Mouse (Mus musculus) forebrain, embryonic 14.5 days (tissue): ENCODE data around the gene Irf5. TPM values are rescaled to one million over a fixed set of nuclear protein-coding genes. Genes with fewer than 3 reads are reported as not detected.

Experiments
- ATAC-seq: fragments of 200-750 bp; cut with Nextera tagmentation; 2 replicates; pipeline ENCODE4 v1.8.0; 2017; ENCODE audit warnings: mild to moderate bottlenecking, moderate library complexity
- DNase-seq: peaks from one replicate; pipeline ENCODE4 v3.0.0-alpha.2; 2015; ENCODE audit warnings: low spot score
- H3K27ac ChIP-seq: fragments of 300-500 bp; sonication (generic); 2 replicates; pipeline ENCODE4 v1.5.1; 2014; ENCODE audit warnings: low read depth, mild to moderate bottlenecking, control low read depth, low read length, moderate library complexity
- H3K27me3 ChIP-seq: fragments of 300-500 bp; sonication (generic); replicated peaks from 2 replicates; pipeline ENCODE4 v1.6.1; 2014; ENCODE audit warnings: low read length, control low read depth, mixed read lengths; ENCODE audit not compliant: control insufficient read depth, insufficient read depth
- H3K36me3 ChIP-seq: fragments of 300-500 bp; sonication (generic); 2 replicates; pipeline ENCODE4 v1.6.1; 2014; ENCODE audit warnings: low read length, control low read depth; ENCODE audit not compliant: control insufficient read depth, insufficient read depth
- H3K4me1 ChIP-seq: fragments of 300-500 bp; sonication (generic); 2 replicates; pipeline ENCODE4 v1.6.1; 2014; ENCODE audit warnings: antibody characterized with exemption, low read length, control low read depth; ENCODE audit not compliant: control insufficient read depth, insufficient read depth
- H3K4me2 ChIP-seq: fragments of 300-500 bp; sonication (generic); 2 replicates; pipeline ENCODE4 v1.6.1; 2014; ENCODE audit warnings: mild to moderate bottlenecking, control low read depth, low read length
- H3K4me3 ChIP-seq: fragments of 300-500 bp; sonication (generic); 2 replicates; pipeline ENCODE4 v1.5.1; 2014; ENCODE audit warnings: low read depth, low read length, control low read depth
- H3K9ac ChIP-seq: fragments of 300-500 bp; sonication (generic); 2 replicates; pipeline ENCODE4 v1.6.1; 2014; ENCODE audit warnings: mild to moderate bottlenecking, low read length, control low read depth, moderate library complexity
- H3K9me3 ChIP-seq: fragments of 300-500 bp; sonication (generic); replicated peaks from 2 replicates; pipeline ENCODE4 v1.6.1; 2016; ENCODE audit warnings: low read length, control low read depth, mixed read lengths; ENCODE audit not compliant: control insufficient read depth
- WGBS: fragments of 180-500 bp; shearing (Covaris S2); extraction: QIAGEN DNeasy Blood & Tissue Kit; methylation state at CpG from one replicate; pipeline ENCODE4 v1.1.7; 2014; 5-methylcytosine and 5-hydroxymethylcytosine counted together
- polyA plus RNA-seq: library from polyadenylated mRNA; unstranded; fragments of >200 nt; fragmentation: Nextera tagmentation; extraction: Ambion mirVana; gene quantifications from 2 replicates; pipeline ENCODE4 v1.2.1, GENCODE M21; 2014

The Irf5 gene
- polyA plus RNA-seq, 1 experiment from 2014 or later, result 0.98 TPM

- Histone ChIP-seq H3K9ac (no peak overlapping the region), H3K9me3 (no peaks in the 10 kb centered on the region), H3K4me1 (no peaks in the 10 kb centered on the region), H3K4me3 (no peak overlapping the region), H3K36me3 (peaks cover 15% of the 10 kb centered on the region), H3K27me3 (0 out of 2 replicates have a peak, but pooled peaks cover 3% of the 10 kb centered on the region), H3K27ac (no peak overlapping the region), H3K4me2 (no peak overlapping the region)
- WGBS, result 72% methylated on average over 6 of the region's 6 CpGs
- DNase-seq, result no peak
- ATAC-seq, result no peak
Measured at GRCm38 (mm10) chr6:29535316-29535715, 8.9 kb downstream of the Irf5 start.

GRCm38 (mm10) chr6:29536651-29537193 is 10.3 kb downstream of the Irf5 start:
- ATAC-seq, result no peak
- WGBS, result 79% methylated on average over 4 of the region's 4 CpGs
- H3K4me2 ChIP-seq, result no peak overlapping the region

GRCm38 (mm10) chr6:29537221-29537620 is 10.8 kb downstream of the Irf5 start:
- 84% methylated on average over 3 of the region's 3 CpGs for WGBS
- Histone ChIP-seq H3K36me3 (peaks cover 32% of the 10 kb centered on the region), H3K9me3 (no peaks in the 10 kb centered on the region), H3K4me3 (no peak overlapping the region), H3K27ac (no peak overlapping the region), H3K4me1 (no peaks in the 10 kb centered on the region), H3K27me3 (no peaks in the 10 kb centered on the region), H3K4me2 (no peak overlapping the region), H3K9ac (no peak overlapping the region)
- DNase-seq, result no peak
- ATAC-seq, result no peak

More at GRCm38 (mm10) chr6:29536651-29537193, 10.3 kb downstream of the Irf5 start:
- Histone ChIP-seq H3K27ac (no peak overlapping the region), H3K27me3 (no peaks in the 10 kb centered on the region), H3K36me3 (peaks cover 27% of the 10 kb centered on the region), H3K9ac (no peak overlapping the region), H3K9me3 (no peaks in the 10 kb centered on the region), H3K4me3 (no peak overlapping the region), H3K4me1 (no peaks in the 10 kb centered on the region)
- no peak for DNase-seq

- H3K4me1 ChIP-seq, result no peaks in the 10 kb centered on the region
- H3K9ac ChIP-seq, result no peak overlapping the region
- no peak for ATAC-seq
- no peak overlapping the region for H3K4me3 ChIP-seq
- WGBS, result 92% methylated on average over 8 of the region's 8 CpGs
- no peak overlapping the region for H3K27ac ChIP-seq
- no peak overlapping the region for H3K4me2 ChIP-seq
- peaks cover 52% of the 10 kb centered on the region for H3K36me3 ChIP-seq
- DNase-seq, result no peak
- H3K27me3 ChIP-seq, result no peaks in the 10 kb centered on the region
- no peaks in the 10 kb centered on the region for H3K9me3 ChIP-seq
Measured at GRCm38 (mm10) chr6:29539502-29539901, 13.1 kb downstream of the Irf5 start.

GRCm38 (mm10) chr6:29540223-29540622 is 13.8 kb downstream of the Irf5 start:
- no peak for ATAC-seq
- 77% methylated on average over 6 of the region's 6 CpGs for WGBS

GRCm38 (mm10) chr6:29540956-29541355 is 14.5 kb downstream of the Irf5 start:
- Histone ChIP-seq H3K9ac (no peak overlapping the region), H3K4me3 (no peak overlapping the region), H3K4me2 (no peak overlapping the region), H3K27ac (no peak overlapping the region), H3K36me3 (peaks cover 66% of the 10 kb centered on the region), H3K4me1 (no peaks in the 10 kb centered on the region), H3K9me3 (no peaks in the 10 kb centered on the region), H3K27me3 (no peaks in the 10 kb centered on the region)
- no peak for ATAC-seq
- no peak for DNase-seq
- WGBS, result 96% methylated on average over 1 of the region's 1 CpGs

More at GRCm38 (mm10) chr6:29540223-29540622, 13.8 kb downstream of the Irf5 start:
- H3K36me3 ChIP-seq, result peaks cover 59% of the 10 kb centered on the region
- H3K9me3 ChIP-seq, result no peaks in the 10 kb centered on the region
- no peaks in the 10 kb centered on the region for H3K4me1 ChIP-seq
- no peak overlapping the region for H3K4me2 ChIP-seq
- no peaks in the 10 kb centered on the region for H3K27me3 ChIP-seq
- no peak overlapping the region for H3K9ac ChIP-seq
- DNase-seq, result no peak
- H3K4me3 ChIP-seq, result no peak overlapping the region
- no peak overlapping the region for H3K27ac ChIP-seq

- Histone ChIP-seq H3K27me3 (no peaks in the 10 kb centered on the region), H3K36me3 (peaks cover 83% of the 10 kb centered on the region), H3K9ac (no peak overlapping the region), H3K4me2 (no peak overlapping the region), H3K9me3 (no peaks in the 10 kb centered on the region), H3K4me1 (no peaks in the 10 kb centered on the region), H3K27ac (no peak overlapping the region), H3K4me3 (no peak overlapping the region)
- no peak for ATAC-seq
- no peak for DNase-seq
- 93% methylated on average over 2 of the region's 2 CpGs for WGBS
Measured at GRCm38 (mm10) chr6:29545611-29546010, 19.2 kb downstream of the Irf5 start.

GRCm38 (mm10) chr6:29547582-29547981 is 21.2 kb downstream of the Irf5 start:
- H3K36me3 ChIP-seq, result peaks cover 86% of the 10 kb centered on the region

GRCm38 (mm10) chr6:29548086-29548485 is 21.7 kb downstream of the Irf5 start:
- Histone ChIP-seq H3K36me3 (peaks cover 86% of the 10 kb centered on the region), H3K4me1 (no peaks in the 10 kb centered on the region), H3K27me3 (no peaks in the 10 kb centered on the region), H3K4me3 (no peak overlapping the region), H3K9me3 (no peaks in the 10 kb centered on the region), H3K9ac (no peak overlapping the region), H3K27ac (no peak overlapping the region), H3K4me2 (no peak overlapping the region)
- WGBS, result 100% methylated on average over 1 of the region's 1 CpGs
- ATAC-seq (no peak), DNase-seq (no peak)

More at GRCm38 (mm10) chr6:29547582-29547981, 21.2 kb downstream of the Irf5 start:
- H3K4me3 ChIP-seq, result no peak overlapping the region
- DNase-seq (no peak), ATAC-seq (no peak)
- H3K27ac ChIP-seq, result no peak overlapping the region
- H3K4me1 ChIP-seq, result no peaks in the 10 kb centered on the region
- no peak overlapping the region for H3K4me2 ChIP-seq
- no peak overlapping the region for H3K9ac ChIP-seq
- no peaks in the 10 kb centered on the region for H3K9me3 ChIP-seq
- H3K27me3 ChIP-seq, result no peaks in the 10 kb centered on the region
